Mouse (Mus musculus) embryonic facial prominence, embryonic 10.5 days (tissue): Measurements from ENCODE around the gene Gyg. TPM values are rescaled to one million over a fixed set of nuclear protein-coding genes. Genes with fewer than 3 reads are reported as not detected.

ENCODE experiments used
- DNase-seq: peaks from one replicate; pipeline ENCODE4 v3.0.0-alpha.2; 2017; ENCODE audit warnings: low spot score
- H3K27ac ChIP-seq: fragments of 300-500 bp; sonication (generic); replicated peaks from 2 replicates; pipeline ENCODE4 v1.5.1; 2016; ENCODE audit warnings: mild to moderate bottlenecking
- H3K27me3 ChIP-seq: fragments of 300-500 bp; sonication (generic); replicated peaks from 2 replicates; pipeline ENCODE4 v1.6.1; 2016; ENCODE audit warnings: low read depth, mild to moderate bottlenecking; ENCODE audit not compliant: poor library complexity, severe bottlenecking
- H3K36me3 ChIP-seq: fragments of 300-500 bp; sonication (generic); replicated peaks from 2 replicates; pipeline ENCODE4 v1.6.1; 2016; ENCODE audit warnings: mild to moderate bottlenecking, moderate library complexity
- H3K4me1 ChIP-seq: fragments of 300-500 bp; sonication (generic); 2 replicates; pipeline ENCODE4 v1.6.1; 2016
- H3K4me3 ChIP-seq: fragments of 300-500 bp; sonication (generic); 2 replicates; pipeline ENCODE4 v1.5.1; 2016; ENCODE audit warnings: mild to moderate bottlenecking, moderate library complexity
- H3K9me3 ChIP-seq: fragments of 300-500 bp; sonication (generic); 2 replicates; pipeline ENCODE4 v1.6.1; 2016; ENCODE audit warnings: mild to moderate bottlenecking
- WGBS: fragments of 180-500 bp; shearing (Covaris S2); methylation state at CpG from one replicate; pipeline ENCODE4 v1.1.7; 2016; 5-methylcytosine and 5-hydroxymethylcytosine counted together
- polyA plus RNA-seq: library from polyadenylated mRNA; unstranded; fragments of >200 nt; fragmentation: Nextera tagmentation; extraction: Ambion mirVana; gene quantifications from 2 replicates; pipeline ENCODE4 v1.2.1, GENCODE M21; 2016

Gene Gyg
- polyA plus RNA-seq, 1 experiment from 2014 or later = 40.8 TPM

DNA sequence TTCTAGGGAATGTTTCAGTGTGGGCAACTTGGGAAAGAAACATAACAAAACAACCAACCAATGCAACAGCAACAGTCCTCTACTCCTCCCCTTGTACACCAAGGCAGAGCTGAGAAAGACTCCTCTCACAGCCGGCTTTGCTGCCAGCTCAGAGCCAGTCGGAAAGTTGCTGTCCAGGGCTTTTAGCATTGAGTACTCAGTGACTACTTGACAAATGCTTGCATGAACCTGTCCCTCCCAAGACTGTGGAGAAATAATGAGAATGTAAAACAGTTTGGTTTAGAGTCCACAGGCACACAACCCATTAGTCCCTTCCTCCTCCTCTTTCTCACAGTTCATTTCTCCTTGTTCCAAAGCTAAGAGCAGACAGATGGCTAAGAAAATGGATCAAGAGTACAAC is 10.7 kb downstream of the Gyg start:
- Histone ChIP-seq H3K27me3 (no peaks in the 10 kb centered on the region), H3K9me3 (no peaks in the 10 kb centered on the region), H3K27ac (no peak overlapping the region), H3K36me3 (peaks cover 10% of the 10 kb centered on the region; the same call in 1 of the 2 replicates), H3K4me1 (peaks cover 37% of the 10 kb centered on the region), H3K4me3 (no peak overlapping the region)
- 33% methylated on average over 2 of the region's 2 CpGs for WGBS
- no peak for DNase-seq

DNA sequence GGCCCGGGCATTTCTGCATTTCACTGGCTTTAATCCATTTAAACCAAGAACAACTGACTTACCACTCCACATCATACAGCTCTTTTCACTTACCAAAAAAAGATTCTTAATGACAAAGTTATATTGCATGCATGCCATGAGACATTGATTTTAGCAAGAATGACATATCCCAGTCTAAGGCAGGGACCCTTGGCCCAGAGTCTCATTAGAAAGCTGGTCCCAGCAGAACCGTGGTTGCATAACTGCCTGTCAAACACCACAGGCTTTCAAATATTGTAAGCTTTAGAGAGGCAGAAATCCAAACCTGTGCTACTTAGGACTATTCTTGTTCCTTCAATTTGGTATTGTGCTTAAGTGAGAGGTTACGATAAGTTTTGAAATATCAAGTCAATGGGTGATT is 11.4 kb downstream of the Gyg start:
- no peak for DNase-seq
- Histone ChIP-seq H3K9me3 (no peaks in the 10 kb centered on the region), H3K27me3 (no peaks in the 10 kb centered on the region), H3K27ac (no peak overlapping the region), H3K4me1 (peaks cover 37% of the 10 kb centered on the region), H3K36me3 (peaks cover 4% of the 10 kb centered on the region; the same call in 1 of the 2 replicates), H3K4me3 (no peak overlapping the region)
- 78% methylated on average over 3 of the region's 3 CpGs for WGBS

DNA sequence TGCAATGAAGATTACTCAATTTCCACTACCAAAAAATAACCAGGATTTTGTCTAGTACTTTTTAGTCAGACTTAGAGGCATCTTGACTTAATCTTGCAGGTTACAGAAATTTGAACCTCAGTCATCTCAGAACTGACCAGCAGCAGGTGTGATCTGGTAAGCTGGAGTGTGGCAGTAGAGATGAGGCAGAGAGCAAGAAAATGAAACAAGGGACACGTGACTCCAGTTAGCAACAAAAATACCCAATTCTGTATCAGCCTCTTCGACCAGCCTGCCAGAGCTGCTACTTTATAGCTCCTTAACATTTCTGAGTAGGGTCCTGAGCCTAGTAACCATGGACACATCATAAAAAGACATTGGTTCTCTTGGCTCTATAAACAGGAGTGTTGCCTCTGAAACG is 12.5 kb downstream of the Gyg start:
- H3K4me3 ChIP-seq = no peak overlapping the region
- no peak overlapping the region for H3K27ac ChIP-seq
- 69% methylated on average over 3 of the region's 3 CpGs for WGBS
- H3K9me3 ChIP-seq = no peaks in the 10 kb centered on the region
- no peaks in the 10 kb centered on the region; the same call in 1 of the 2 replicates for H3K36me3 ChIP-seq
- H3K4me1 ChIP-seq = peaks cover 33% of the 10 kb centered on the region
- H3K27me3 ChIP-seq = no peaks in the 10 kb centered on the region
- no peak for DNase-seq

DNA sequence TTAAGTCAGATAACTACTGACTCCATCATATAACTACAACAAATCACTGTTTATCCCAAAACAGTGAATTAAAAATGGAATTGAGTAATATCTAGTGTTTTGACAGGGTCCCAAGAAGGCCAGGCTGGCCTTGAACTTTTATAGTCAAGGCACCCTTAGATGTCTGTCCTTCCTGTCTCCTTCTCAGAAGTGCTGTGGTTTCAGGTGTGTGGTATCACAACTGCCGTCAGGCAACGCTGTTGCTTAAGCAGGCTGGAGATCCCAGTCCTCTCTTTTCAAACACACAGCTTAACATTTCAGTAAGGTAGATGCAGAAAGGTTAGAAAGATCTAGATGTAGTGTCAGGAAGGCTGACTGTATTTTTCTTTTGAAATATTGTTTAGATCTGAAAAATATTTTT is 13.0 kb downstream of the Gyg start:
- Histone ChIP-seq H3K27me3 (no peaks in the 10 kb centered on the region), H3K9me3 (no peaks in the 10 kb centered on the region), H3K4me3 (no peak overlapping the region), H3K27ac (peak overlapping the region; percentile 19; the same call in 1 of the 2 replicates), H3K4me1 (peaks cover 29% of the 10 kb centered on the region), H3K36me3 (no peaks in the 10 kb centered on the region; the same call in 1 of the 2 replicates)
- WGBS = 82% methylated on average over 2 of the region's 2 CpGs
- DNase-seq = no peak

DNA sequence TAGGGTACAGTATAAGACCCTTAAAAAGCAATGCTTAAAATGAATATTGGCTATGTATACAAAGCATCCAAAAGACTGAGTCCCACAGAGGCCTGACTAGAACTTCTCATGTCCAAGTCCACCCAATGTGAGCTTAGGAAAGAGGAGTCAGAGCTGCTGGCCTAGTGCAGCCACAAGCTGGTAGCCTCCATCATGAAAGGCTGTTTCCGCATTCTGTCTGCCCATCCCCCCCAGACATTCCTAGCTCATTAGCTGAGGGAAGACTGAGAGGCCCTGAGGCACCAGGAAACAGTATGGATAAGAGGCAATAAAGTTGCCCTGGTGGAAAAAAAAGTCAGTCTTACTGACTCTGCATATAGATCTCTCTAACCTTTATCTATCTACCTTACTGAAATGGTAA is 13.4 kb downstream of the Gyg start:
- Histone ChIP-seq H3K4me1 (peaks cover 25% of the 10 kb centered on the region), H3K36me3 (no peaks in the 10 kb centered on the region; the same call in 1 of the 2 replicates), H3K27ac (peak overlapping the region; percentile 57), H3K27me3 (no peaks in the 10 kb centered on the region), H3K4me3 (no peak overlapping the region), H3K9me3 (no peaks in the 10 kb centered on the region)
- 14% methylated on average over 1 of the region's 1 CpGs for WGBS
- peak; percentile 70 for DNase-seq

DNA sequence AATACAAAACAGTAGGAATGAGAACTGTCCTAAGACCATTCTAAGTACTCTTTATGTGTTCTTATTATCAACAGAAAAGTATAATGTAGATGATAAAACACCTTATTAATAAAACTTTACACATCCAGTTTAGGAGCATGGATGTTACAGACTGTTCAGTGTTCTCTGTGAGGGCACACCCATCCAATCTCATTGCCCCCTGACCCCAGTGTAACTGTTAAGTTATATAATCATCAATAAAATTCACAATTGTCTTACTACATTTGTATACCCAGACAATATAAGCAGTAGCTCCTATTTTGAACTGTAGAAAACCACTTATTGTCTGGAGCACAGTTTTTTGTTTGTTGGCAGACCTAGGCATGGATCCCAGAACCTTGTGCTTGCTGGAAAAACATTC is 13.9 kb downstream of the Gyg start:
- H3K27ac ChIP-seq = peak overlapping the region; percentile 57
- no peak for DNase-seq
- H3K36me3 ChIP-seq = no peaks in the 10 kb centered on the region; the same call in 1 of the 2 replicates
- H3K27me3 ChIP-seq = no peaks in the 10 kb centered on the region
- H3K4me3 ChIP-seq = no peak overlapping the region
- peaks cover 23% of the 10 kb centered on the region for H3K4me1 ChIP-seq
- H3K9me3 ChIP-seq = no peaks in the 10 kb centered on the region

DNA sequence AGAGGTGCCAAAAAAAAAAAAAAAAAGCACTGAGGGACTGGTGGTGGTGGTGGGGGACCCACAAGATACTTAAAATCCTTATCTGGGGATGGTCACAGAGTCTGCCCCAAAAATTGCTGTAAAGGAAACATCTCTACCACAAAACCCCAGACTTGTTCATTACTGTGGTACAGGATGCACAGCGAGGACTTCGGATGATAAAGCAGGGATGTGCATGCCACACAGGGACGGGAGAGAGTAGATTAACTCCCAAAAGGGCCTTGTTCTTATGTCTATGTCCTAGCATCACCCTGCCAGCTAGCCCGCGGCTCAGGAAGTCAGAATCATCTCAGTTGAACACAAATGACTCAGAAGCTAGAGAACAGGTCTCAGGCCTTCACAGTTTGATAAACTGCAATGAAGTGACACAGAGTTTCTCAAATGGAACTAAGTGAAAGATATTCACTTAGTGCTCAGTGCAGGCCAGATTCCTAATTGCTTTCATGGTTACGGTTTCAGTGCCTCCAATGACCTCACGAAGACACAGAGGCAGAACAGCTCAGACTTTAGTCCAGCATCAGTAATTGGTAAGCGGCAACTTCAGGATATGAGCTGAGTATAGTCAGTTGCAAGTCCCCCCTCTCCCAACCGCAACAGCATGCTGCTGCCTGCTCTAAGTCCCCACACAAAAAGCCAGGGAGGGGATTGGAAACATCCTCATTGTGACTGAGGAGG is 18.1 kb downstream of the Gyg start:
- no peak for DNase-seq
- 85% methylated on average over 9 of the region's 9 CpGs for WGBS
- Histone ChIP-seq H3K27me3 (no peaks in the 10 kb centered on the region), H3K4me1 (peaks cover 9% of the 10 kb centered on the region), H3K36me3 (no peaks in the 10 kb centered on the region; the same call in 1 of the 2 replicates), H3K27ac (no peak overlapping the region), H3K4me3 (no peak overlapping the region), H3K9me3 (no peaks in the 10 kb centered on the region)

DNA sequence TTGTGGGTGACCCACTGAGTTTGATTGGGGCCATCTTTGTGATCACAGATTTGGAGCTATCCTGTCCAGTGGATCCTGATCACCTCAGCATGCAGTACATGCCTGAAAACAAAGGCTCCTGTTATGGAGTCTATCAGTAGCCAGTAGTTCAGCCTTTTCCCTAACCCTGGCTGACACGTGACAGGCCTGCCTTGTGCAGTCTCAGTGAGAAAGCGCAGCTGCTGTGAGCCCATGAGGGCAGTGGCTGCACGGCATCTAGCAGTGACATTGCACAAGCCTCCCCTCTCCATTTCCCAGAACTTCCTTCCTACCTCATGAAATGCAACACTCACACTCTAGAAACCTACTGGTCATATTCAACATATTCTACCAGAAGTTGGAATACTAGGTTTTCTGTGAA is 20.6 kb downstream of the Gyg start:
- WGBS = 80% methylated on average over 3 of the region's 3 CpGs
- DNase-seq = no peak
- no peaks in the 10 kb centered on the region for H3K4me1 ChIP-seq
- no peak overlapping the region for H3K27ac ChIP-seq
- H3K9me3 ChIP-seq = no peaks in the 10 kb centered on the region
- no peak overlapping the region for H3K4me3 ChIP-seq
- H3K27me3 ChIP-seq = no peaks in the 10 kb centered on the region
- peaks cover 4% of the 10 kb centered on the region; the same call in 1 of the 2 replicates for H3K36me3 ChIP-seq

DNA sequence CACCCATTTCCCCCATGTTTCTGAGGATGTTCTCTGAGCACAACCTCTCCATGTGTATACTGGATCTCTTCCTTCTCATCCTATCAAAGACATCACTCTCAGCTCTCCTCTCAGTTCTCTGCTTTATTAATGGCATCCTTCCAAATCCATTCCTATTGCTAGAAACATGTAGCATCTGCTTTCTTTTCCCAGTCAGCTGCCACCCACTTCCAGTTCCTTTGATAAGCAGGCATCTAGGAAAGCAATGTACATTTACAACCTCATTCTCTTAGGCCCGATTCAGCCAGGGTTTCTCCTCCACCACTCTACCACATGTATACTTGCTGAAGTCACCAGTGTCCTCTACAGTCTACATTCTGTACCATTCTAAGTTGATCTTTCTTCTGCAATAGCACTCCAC is 21.4 kb downstream of the Gyg start:
- 86% methylated on average over 1 of the region's 1 CpGs for WGBS
- Histone ChIP-seq H3K4me3 (no peak overlapping the region), H3K4me1 (no peaks in the 10 kb centered on the region), H3K9me3 (no peaks in the 10 kb centered on the region), H3K36me3 (peaks cover 4% of the 10 kb centered on the region; the same call in 1 of the 2 replicates), H3K27ac (no peak overlapping the region), H3K27me3 (no peaks in the 10 kb centered on the region)
- no peak for DNase-seq

DNA sequence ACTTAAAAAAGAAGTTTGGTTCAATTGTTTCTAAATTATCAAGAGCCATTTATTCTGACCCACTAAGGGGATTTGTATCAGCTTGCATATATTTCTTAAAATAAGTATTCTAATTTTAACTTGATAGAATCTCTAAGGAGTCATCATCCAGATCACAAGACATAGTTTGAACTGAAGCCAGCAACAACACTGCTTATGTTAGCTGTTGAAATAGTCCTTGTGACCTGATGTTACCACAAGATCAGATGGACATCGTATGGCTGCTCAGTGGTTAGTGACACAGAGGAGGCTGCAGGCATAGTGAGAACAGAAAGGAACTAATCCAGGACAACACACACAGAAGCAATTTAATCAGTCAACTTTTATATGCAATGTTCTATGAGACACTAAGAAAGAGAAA is 22.4 kb downstream of the Gyg start:
- WGBS = 98% methylated on average over 1 of the region's 1 CpGs
- Histone ChIP-seq H3K9me3 (no peaks in the 10 kb centered on the region), H3K4me1 (no peaks in the 10 kb centered on the region), H3K27me3 (no peaks in the 10 kb centered on the region), H3K4me3 (no peak overlapping the region), H3K36me3 (peaks cover 4% of the 10 kb centered on the region; the same call in 1 of the 2 replicates), H3K27ac (no peak overlapping the region)
- no peak for DNase-seq

DNA sequence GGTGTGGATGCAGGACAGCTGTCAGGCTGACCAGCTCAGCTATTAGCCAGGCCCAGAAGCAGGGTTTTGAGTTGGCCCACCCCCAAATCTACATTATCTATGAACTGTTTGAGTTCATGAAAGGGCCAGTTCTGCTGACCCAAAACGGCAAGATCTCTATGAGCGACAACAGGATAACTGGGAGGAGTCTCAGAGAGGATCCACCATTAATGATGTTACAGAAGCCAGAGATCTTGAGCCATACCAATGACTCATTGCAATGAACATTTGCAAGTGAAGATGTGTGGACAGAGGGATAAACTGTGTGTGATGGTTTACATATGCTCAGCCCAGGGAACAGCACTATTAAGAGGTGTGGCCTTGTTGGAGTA is 23.8 kb downstream of the Gyg start:
- no peak for DNase-seq
- no peak overlapping the region for H3K27ac ChIP-seq
- no peaks in the 10 kb centered on the region for H3K27me3 ChIP-seq
- H3K9me3 ChIP-seq = no peaks in the 10 kb centered on the region
- peaks cover 7% of the 10 kb centered on the region; the same call in 1 of the 2 replicates for H3K36me3 ChIP-seq
- H3K4me1 ChIP-seq = no peaks in the 10 kb centered on the region
- no peak overlapping the region for H3K4me3 ChIP-seq
- WGBS = 90% methylated on average over 2 of the region's 2 CpGs

DNA sequence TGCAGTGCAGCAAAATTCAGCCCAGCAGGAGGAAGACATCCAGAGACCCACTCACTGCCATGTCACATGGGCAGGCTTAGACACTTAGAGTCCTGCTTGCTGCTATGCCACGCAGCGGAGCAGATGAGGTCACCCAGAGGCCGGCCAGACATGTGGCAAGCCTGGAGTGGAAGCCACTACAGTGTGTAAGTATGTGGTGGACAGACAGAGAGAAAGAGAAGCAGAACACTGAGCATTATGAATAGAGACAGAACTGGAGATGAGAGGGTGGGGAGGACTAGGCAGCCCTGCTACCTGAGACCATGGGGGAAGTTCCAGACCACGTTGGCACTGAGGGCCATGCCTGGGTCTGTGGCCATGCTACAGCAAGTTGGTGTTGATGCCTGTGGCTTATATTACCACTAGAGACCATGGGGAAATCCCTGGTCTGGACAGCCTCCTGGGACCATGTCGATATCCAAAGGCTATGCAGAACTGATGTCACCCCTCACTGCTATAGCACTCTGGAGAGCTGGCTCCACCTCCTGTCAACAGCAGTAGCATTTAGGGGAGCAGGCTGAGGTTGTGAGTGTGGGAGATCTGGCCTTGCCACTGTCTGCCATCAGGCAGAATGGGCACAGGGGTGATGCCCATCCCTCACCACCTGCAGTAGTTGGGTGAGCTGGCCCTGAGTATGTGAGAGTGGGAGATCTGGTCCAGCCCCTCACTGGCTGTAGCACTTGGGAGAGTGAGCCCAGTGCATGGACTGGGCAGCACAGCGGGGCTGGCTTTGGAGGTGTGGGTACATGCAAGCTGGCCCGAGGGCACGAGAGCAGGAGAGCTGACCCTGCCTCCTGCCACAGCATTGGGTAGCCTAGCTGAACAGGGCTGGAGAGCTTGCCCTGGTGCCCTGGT is 24.4 kb downstream of the Gyg start:
- Histone ChIP-seq H3K4me1 (no peaks in the 10 kb centered on the region), H3K27ac (no peak overlapping the region), H3K27me3 (no peaks in the 10 kb centered on the region), H3K4me3 (no peak overlapping the region), H3K36me3 (peaks cover 10% of the 10 kb centered on the region; the same call in 1 of the 2 replicates), H3K9me3 (no peaks in the 10 kb centered on the region)
- WGBS = 89% methylated on average over 8 of the region's 8 CpGs
- DNase-seq = no peak

DNA sequence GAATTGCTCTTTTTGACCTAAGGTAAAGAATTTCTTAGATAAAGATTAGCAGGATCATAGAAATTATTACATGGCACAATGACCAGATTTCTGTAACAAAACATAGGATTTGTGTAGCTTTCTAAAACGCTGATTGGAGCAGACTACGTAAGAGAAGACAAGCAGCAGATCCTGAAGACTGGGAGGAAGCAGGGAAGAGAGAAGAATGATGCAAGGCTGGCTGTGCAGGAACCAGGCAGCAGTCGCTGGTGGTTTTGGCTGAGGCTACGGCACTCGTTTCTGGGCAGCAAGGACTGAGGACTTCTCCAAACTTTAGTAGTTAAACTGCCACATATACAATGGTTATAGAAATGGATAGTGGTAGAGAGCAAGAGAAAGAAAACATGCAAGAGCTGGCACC is 25.6 kb downstream of the Gyg start:
- DNase-seq = no peak
- Histone ChIP-seq H3K27ac (no peak overlapping the region), H3K4me3 (no peak overlapping the region), H3K36me3 (peaks cover 15% of the 10 kb centered on the region; the same call in 1 of the 2 replicates), H3K9me3 (no peaks in the 10 kb centered on the region), H3K27me3 (no peaks in the 10 kb centered on the region), H3K4me1 (no peaks in the 10 kb centered on the region)
- 88% methylated on average over 5 of the region's 5 CpGs for WGBS
